Mouse (Mus musculus): ENCODE data around the gene Ccdc88c. TPM values are rescaled to one million over a fixed set of nuclear protein-coding genes. Genes with fewer than 3 reads are reported as not detected.

The Ccdc88c gene
- total RNA-seq, 2 experiments from 2014 or later: 28.4 to 34.7 TPM

DNA sequence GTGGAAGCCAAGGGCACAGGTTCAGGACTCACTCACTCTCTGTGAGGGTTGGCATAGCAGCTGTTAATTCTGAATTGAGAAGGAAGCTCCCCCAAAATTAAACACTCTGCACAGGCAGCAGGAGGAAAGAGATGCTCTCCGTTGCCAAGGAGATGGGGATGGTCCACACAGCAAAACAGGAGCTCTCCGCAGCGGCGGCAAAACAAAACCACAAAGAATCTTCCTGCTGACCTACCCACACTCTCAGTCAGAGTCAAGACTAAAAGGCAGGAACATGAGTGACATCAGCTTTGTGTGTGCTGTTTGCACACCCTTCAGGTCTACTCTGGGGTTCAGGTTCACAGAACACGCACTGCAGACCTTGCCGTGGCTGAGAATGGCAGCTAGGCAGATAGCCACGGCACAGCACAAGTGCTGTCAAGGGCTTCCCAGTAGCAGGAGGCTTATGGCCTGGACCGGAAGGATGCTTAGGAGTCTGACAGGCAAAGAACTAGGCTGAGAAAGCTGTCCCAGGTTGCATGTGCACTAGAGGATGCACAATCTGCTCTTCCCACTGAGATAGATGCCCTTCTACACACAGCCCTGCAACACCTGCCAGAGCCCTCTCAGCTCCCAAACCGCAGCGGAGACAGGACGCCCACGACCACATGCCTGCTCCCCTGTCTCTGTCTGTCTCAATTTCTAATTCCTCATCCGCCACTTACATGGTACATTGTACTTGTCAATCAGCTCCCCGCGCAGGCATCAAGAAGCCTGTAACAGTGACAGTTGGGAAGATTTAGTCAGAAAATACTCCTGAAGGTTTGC lies 40.3 kb downstream of the Ccdc88c start:
- intact Hi-C loops (cut with DNase I): no loop called here
- Histone ChIP-seq H3K27ac (peak overlapping the region; percentile 41; the same call in 1 of the 2 replicates), H3K4me3 (no peak overlapping the region)
- DNase-seq: no peak
- TF ChIP-seq CTCF (IDR thresholded peaks at IDR 0.05): no peak

DNA sequence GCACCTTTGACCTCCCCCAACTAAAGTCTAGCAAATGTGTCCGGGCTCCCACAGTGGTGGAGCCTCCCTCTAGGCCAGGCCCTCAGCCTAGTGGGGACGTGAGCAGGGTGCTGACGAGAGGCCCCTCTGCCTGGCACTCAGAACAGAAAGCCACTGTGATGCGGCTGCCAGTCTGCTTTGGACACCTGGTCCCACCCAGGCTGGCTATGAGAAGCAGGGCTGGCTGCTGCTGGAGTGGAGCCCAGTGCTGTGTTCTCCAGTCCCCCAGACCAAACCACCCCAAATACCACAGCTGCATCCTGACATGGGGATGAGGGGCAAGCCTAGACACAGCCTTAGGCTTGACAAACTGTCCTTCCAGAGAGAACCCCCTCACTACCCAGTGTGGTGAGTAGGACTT lies 42.4 kb downstream of the Ccdc88c start:
- TF ChIP-seq CTCF (IDR thresholded peaks at IDR 0.05): no peak
- no peak for DNase-seq
- H3K4me3 ChIP-seq: no peak overlapping the region
- peak overlapping the region; percentile 86 for H3K27ac ChIP-seq
- intact Hi-C loops (cut with DNase I): no loop called here

DNA sequence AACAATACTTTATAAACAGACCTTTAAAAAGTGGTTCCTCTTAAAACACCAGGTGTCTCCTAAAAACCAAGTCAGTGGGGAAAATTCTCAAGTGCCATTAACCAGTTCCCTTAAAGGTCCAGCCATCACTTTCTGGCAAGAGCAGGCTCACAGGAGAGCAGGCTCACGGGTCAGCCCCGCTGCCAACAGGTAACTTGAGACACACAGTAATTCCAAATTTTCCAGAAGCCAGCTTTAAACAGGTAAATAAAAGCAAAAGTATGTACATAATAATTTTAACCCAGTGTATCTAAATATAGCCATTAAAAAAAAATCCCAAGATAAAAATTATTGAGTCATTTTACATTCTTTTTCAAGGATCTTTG lies 43.1 kb downstream of the Ccdc88c start:
- DNase-seq: no peak
- intact Hi-C loops (cut with DNase I): no loop called here
- no peak for TF ChIP-seq CTCF (IDR thresholded peaks at IDR 0.05)
- Histone ChIP-seq H3K4me3 (no peak overlapping the region), H3K27ac (peak overlapping the region; percentile 86)

DNA sequence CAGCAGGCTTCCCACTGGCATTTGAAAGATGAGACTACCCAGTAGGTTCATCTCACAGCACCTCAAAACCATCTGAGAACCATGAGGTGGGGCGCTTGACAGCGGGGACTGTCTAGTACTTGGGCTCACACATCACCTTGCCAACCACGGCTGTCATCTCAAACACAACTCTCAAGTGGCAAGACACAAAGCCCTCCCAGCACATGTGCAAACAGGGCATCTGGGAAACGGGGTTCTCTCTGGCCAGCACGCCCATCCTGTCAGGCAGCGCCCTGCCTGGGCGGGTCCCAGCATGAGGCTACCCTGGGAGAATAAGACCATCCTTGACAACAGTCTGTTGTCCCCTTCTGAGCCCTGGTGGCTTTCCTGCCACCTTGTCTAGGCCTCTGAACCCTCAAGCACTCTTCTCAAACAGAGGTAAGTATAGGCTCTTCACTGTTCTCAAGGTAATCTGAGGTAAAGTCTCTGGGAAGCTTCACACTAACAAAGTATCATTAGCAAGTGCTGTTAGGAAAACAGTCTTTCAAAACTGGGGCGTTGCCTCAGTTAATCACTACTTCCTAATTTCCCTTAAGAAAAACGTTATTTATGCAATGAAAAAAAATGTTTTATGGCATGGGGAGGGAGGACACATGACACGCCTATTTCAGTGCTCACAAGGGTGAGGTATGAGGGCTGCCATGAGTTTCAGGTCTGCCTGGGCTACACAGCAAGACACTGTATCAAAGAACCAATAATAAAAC lies 43.6 kb downstream of the Ccdc88c start:
- no peak for DNase-seq
- no peak for TF ChIP-seq CTCF (IDR thresholded peaks at IDR 0.05)
- H3K27ac ChIP-seq: peak overlapping the region; percentile 86
- no peak overlapping the region for H3K4me3 ChIP-seq
- intact Hi-C loops (cut with DNase I): no loop called here

DNA sequence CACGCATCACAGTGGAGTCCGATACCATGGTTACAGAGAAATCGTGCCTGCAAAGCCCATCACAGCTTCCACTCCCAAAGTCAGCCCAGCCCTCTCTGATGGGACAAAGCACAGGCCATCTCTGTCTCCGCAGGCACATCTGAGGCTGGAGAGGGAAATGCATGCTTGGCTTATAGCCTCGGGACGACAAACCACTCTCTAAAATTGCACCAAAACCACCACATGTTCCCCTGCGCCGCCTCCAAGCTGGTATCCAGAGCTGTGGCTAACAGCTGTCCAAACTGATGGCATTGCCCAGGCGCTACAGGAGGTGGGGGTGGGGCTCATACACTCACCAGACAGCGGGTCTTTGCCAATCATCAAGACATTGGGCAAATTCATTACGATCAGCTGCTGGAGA lies 45.3 kb downstream of the Ccdc88c start:
- DNase-seq: no peak
- H3K27ac ChIP-seq: peak overlapping the region; percentile 86
- no peak for TF ChIP-seq CTCF (IDR thresholded peaks at IDR 0.05)
- no peak overlapping the region for H3K4me3 ChIP-seq
- intact Hi-C loops (cut with DNase I): no loop called here

DNA sequence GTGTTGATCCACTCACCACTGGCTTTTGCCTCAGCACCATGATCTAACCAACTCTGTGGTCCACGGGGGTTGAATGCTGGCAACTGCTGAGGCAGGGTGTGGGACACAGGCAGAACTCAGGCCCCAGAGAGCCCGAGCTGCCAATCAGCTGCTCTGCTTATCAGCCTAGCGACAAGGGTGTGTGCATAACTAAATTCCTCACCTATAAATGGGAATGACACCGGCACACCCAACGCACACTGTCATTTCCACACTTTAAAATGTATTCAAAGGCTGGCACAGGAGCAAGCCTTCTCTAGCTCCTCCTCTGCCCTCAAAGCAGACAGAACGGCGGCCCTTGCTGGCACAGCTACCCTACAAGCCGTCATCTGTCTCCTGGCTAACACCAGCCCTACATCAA lies 46.6 kb downstream of the Ccdc88c start:
- H3K27ac ChIP-seq: peak overlapping the region; percentile 86

DNA sequence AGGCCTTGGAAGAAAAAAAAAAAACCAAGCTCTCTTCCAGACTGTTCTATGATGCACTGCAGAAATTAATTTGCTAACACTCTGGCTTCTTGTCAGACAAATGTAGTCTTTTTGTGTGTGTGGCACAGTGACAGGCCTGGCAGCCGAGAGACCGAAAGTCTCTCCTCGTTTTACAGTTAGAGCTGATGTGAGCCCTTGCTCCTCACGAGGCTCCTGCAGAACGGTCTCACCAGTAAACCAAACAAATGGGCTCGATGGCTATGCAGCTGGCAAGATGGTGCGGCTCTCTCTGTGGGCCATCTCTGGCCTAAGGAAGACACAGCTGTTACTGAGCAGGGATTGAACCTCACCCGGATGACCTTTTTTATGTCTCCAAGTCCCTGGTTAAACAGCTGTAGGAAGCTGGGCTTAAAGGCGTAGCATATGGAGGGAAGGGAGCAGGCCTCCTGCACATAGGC lies 48.3 kb downstream of the Ccdc88c start:
- TF ChIP-seq CTCF (IDR thresholded peaks at IDR 0.05): no peak
- intact Hi-C loops (cut with DNase I): no loop called here
- peak overlapping the region; percentile 86 for H3K27ac ChIP-seq
- DNase-seq: peak; percentile 67
- no peak overlapping the region for H3K4me3 ChIP-seq

More for the DNA sequence above, 46.6 kb downstream of the Ccdc88c start:
- no peak for TF ChIP-seq CTCF (IDR thresholded peaks at IDR 0.05)
- no peak overlapping the region for H3K4me3 ChIP-seq
- intact Hi-C loops (cut with DNase I): no loop called here
- DNase-seq: peak; percentile 56

DNA sequence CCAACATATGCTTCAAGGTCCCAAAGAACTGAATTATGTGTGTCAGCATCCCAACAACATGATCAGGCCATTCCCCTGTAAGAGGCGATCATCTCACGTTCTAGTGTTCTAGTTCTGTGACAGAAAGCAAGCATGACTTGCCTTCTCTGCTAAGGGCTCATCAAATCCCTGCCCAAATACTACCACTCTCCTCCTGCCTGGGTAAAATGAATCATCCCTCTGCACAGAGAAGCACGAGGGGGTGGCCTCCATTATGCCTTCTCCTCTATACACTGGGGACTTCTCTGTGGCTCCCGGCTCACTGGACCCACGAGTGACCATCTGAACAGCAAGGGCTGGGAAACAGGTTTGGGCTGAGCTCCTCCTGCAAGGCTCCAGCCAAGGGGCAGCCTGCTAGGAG lies 49.2 kb downstream of the Ccdc88c start:
- DNase-seq: no peak
- intact Hi-C loops (cut with DNase I): no loop called here
- no peak for TF ChIP-seq CTCF (IDR thresholded peaks at IDR 0.05)
- Histone ChIP-seq H3K4me3 (no peak overlapping the region), H3K27ac (peak overlapping the region; percentile 86)

DNA sequence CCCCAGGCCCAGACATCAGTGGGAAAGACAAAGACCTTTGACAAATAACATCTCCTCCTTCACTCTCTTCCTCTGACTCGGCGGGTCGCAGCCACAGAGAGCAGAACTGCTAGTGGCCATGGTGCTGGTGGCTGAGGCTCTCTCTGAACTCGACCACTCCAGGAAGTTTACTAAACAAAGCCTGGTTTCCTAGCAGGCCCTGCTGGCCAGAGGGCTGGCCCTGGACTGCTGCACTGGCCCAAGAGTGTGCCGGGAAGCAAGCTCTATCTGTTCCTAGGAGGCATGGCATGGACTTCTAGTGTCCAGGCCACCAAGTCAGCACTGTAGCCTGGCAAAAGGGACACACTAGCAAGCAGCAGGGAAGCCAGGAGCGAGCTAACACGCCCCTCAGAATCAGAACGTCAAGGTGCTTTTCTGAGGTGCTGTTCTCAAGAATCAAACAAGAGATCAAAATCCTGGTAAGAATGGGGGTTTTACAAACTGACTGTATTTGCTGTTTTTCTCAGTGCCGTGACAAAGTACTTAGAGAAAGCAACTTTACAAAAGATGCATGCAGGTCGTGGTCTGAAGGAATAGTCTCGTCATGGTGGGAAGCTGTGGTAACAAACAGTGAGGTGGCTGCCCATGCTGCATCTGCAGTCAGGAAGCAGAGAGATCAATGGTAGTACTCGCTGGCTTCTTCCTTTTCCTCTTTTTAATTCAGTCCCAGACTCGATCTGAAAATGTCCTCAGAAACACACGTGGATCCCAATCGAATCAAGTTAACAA lies 50.7 kb downstream of the Ccdc88c start:
- DNase-seq: peak; percentile 63
- peak overlapping the region; percentile 24 for H3K4me3 ChIP-seq
- H3K27ac ChIP-seq: peak overlapping the region; percentile 86
- intact Hi-C loops (cut with DNase I): no loop called here
- no peak for TF ChIP-seq CTCF (IDR thresholded peaks at IDR 0.05)

DNA sequence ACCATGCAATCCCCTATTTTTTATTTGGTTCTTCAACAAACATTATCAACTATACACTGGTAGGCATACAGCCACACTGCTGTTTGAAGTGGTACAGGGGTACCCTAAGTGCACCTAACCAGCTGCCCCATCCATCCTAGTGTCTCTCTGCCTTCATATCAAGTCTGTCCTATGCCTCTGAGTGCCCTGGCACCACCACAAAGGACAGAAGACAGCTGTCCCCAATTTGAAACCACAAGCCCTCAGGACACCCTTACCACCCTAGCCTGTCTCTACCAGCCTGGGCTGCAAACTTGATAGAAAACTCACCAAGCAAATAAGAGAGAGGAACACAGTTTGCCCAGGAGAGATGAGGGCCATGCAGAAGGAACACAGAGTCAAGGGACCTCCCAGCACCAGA lies 51.3 kb downstream of the Ccdc88c start:
- TF ChIP-seq CTCF (IDR thresholded peaks at IDR 0.05): no peak
- H3K27ac ChIP-seq: peak overlapping the region; percentile 86
- peak overlapping the region; percentile 24 for H3K4me3 ChIP-seq
- intact Hi-C loops (cut with DNase I): no loop called here
- DNase-seq: no peak

DNA sequence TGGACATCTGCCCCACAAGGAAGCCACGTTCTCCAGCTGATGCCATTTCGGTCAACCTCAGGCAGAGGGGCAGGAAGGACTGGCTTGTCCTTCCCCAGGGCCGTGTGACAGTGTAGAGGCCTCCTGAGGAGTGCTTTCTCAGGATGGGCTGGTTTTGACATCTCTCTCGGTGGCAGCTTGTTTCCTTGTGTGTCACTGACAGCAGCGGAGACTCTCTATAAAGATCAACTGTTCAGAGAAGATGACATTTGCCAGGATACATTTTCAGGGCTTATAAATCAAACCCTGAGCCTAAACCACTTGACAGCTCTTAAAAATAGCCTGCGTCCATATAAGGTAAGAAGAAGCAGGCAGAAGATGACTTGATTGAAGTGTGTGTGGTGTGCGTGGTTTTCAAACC lies 59.0 kb downstream of the Ccdc88c start:
- Histone ChIP-seq H3K27ac (peak overlapping the region; percentile 85), H3K4me3 (no peak overlapping the region)
- peak; percentile 55 for DNase-seq
- intact Hi-C loops (cut with DNase I): no loop called here
- TF ChIP-seq CTCF (IDR thresholded peaks at IDR 0.05): no peak

DNA sequence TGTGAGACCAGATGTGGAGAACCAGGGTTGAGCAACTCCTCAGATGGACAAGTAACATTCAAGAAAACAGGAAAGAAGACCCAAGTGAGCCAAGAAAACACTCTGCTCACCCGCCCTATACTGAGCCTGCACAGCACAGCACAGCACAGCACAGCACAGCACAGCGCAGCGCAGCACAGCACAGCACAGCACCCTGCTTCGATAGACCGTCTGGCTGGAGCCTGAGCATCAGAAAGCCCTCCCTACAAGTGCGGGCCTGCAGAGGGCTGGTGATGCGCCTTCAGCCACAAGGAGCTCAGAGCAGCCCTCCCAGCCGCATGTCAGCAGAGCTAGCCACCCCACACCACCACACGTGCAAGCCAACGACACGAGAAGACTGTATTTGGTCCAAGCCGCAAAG lies 61.5 kb downstream of the Ccdc88c start:
- DNase-seq: no peak
- no peak for TF ChIP-seq CTCF (IDR thresholded peaks at IDR 0.05)
- Histone ChIP-seq H3K27ac (peak overlapping the region; percentile 51; the same call in 1 of the 2 replicates), H3K4me3 (no peak overlapping the region)
- intact Hi-C loops (cut with DNase I): no loop called here

DNA sequence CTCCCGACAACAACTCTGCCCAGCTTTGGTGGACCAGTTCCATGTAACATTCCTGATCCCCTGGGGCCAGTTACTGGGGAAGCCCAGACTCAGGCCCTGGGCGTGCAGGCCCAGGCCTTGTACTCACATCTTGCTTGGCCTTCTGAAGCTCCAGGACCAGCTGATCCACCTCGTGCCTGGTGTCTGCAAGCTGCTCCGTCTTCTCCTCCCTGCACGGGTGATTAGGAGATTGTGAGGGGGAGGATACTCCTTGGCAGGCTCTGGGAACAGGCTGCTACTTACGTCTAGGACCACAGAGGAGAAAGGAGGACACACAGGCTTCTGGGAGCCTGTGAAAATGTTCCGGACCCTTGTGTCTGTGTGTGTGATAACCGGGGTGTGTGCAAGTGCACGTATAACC lies 62.6 kb downstream of the Ccdc88c start:
- Histone ChIP-seq H3K4me3 (no peak overlapping the region), H3K27ac (no peak overlapping the region)
- intact Hi-C loops (cut with DNase I): no loop called here
- TF ChIP-seq CTCF (IDR thresholded peaks at IDR 0.05): no peak
- DNase-seq: no peak
